Mouse (Mus musculus) hindbrain, embryonic 16.5 days (tissue): ENCODE measurements around the gene Baz2b. TPM values are rescaled to one million over a fixed set of nuclear protein-coding genes. Genes with fewer than 3 reads are reported as not detected.

Source experiments
- ATAC-seq: fragments of 200-750 bp; cut with Nextera tagmentation; 2 replicates; pipeline ENCODE4 v1.8.0; 2017; ENCODE audit warnings: moderate TSS enrichment, moderate library complexity
- H3K27ac ChIP-seq: fragments of 300-500 bp; sonication (generic); 2 replicates; pipeline ENCODE4 v1.5.1; 2014; ENCODE audit warnings: low read depth, mild to moderate bottlenecking, control low read depth, low read length, moderate library complexity
- H3K27me3 ChIP-seq: fragments of 300-500 bp; sonication (generic); replicated peaks from 2 replicates; pipeline ENCODE4 v1.6.1; 2014; ENCODE audit warnings: low read length; ENCODE audit not compliant: control insufficient read depth, insufficient read depth
- H3K36me3 ChIP-seq: fragments of 300-500 bp; sonication (generic); 2 replicates; pipeline ENCODE4 v1.6.1; 2014; ENCODE audit warnings: mild to moderate bottlenecking, low read length, moderate library complexity, mixed read lengths; ENCODE audit not compliant: control insufficient read depth, insufficient read depth
- H3K4me1 ChIP-seq: fragments of 300-500 bp; sonication (generic); 2 replicates; pipeline ENCODE4 v1.6.1; 2014; ENCODE audit warnings: low read depth, low read length; ENCODE audit not compliant: control insufficient read depth, insufficient read depth
- H3K4me2 ChIP-seq: fragments of 300-500 bp; sonication (generic); 2 replicates; pipeline ENCODE4 v1.6.1; 2014; ENCODE audit warnings: mild to moderate bottlenecking, low read length, control low read depth, moderate library complexity
- H3K4me3 ChIP-seq: fragments of 300-500 bp; sonication (generic); 2 replicates; pipeline ENCODE4 v1.5.1; 2014; ENCODE audit warnings: mild to moderate bottlenecking, low read length, control low read depth, moderate library complexity
- H3K9ac ChIP-seq: fragments of 300-500 bp; sonication (generic); 2 replicates; pipeline ENCODE4 v1.6.1; 2014; ENCODE audit warnings: low read depth, mild to moderate bottlenecking, control low read depth, low read length, moderate library complexity
- H3K9me3 ChIP-seq: fragments of 300-500 bp; sonication (generic); 2 replicates; pipeline ENCODE4 v1.6.1; 2014; ENCODE audit warnings: mild to moderate bottlenecking, low read length, moderate library complexity; ENCODE audit not compliant: control insufficient read depth
- WGBS: fragments of 180-500 bp; shearing (Covaris S2); extraction: QIAGEN DNeasy Blood & Tissue Kit; methylation state at CpG from one replicate; pipeline ENCODE4 v1.1.7; 2014; 5-methylcytosine and 5-hydroxymethylcytosine counted together
- polyA plus RNA-seq: library from polyadenylated mRNA; unstranded; fragments of >200 nt; fragmentation: Nextera tagmentation; extraction: Ambion mirVana; gene quantifications from 2 replicates; pipeline ENCODE4 v1.2.1, GENCODE M21; 2015

Gene Baz2b
- polyA plus RNA-seq, 1 experiment from 2014 or later: 72.8 TPM

GRCm38 (mm10) chr2:60205795-60206194 lies 3.8 kb downstream of the Baz2b start:
- H3K9ac ChIP-seq: no peak overlapping the region
- no peak overlapping the region for H3K4me3 ChIP-seq
- no peak for ATAC-seq
- no peaks in the 10 kb centered on the region for H3K27me3 ChIP-seq
- 46% methylated on average over 6 of the region's 6 CpGs for WGBS
- H3K27ac ChIP-seq: no peak overlapping the region
- H3K36me3 ChIP-seq: peaks cover 5% of the 10 kb centered on the region; the same call in 1 of the 2 replicates
- H3K4me2 ChIP-seq: no peak overlapping the region
- no peaks in the 10 kb centered on the region for H3K9me3 ChIP-seq
- H3K4me1 ChIP-seq: peaks cover 4% of the 10 kb centered on the region

GRCm38 (mm10) chr2:60204162-60204561 lies 5.5 kb downstream of the Baz2b start:
- Histone ChIP-seq H3K4me2 (no peak overlapping the region), H3K4me1 (peaks cover 3% of the 10 kb centered on the region), H3K36me3 (peaks cover 5% of the 10 kb centered on the region; the same call in 1 of the 2 replicates), H3K27me3 (no peaks in the 10 kb centered on the region), H3K9ac (no peak overlapping the region), H3K4me3 (no peak overlapping the region), H3K27ac (no peak overlapping the region), H3K9me3 (no peaks in the 10 kb centered on the region)
- 91% methylated on average over 6 of the region's 6 CpGs for WGBS
- ATAC-seq: no peak

GRCm38 (mm10) chr2:60203733-60204132 lies 5.9 kb downstream of the Baz2b start:
- WGBS: 96% methylated on average over 4 of the region's 4 CpGs
- ATAC-seq: no peak

GRCm38 (mm10) chr2:60202900-60203530 lies 6.6 kb downstream of the Baz2b start:
- Histone ChIP-seq H3K4me1 (no peaks in the 10 kb centered on the region; the same call in 1 of the 2 replicates), H3K27me3 (no peaks in the 10 kb centered on the region), H3K27ac (no peak overlapping the region), H3K4me2 (no peak overlapping the region), H3K9me3 (no peaks in the 10 kb centered on the region), H3K36me3 (peaks cover 5% of the 10 kb centered on the region; the same call in 1 of the 2 replicates), H3K4me3 (no peak overlapping the region), H3K9ac (no peak overlapping the region)
- WGBS: 89% methylated on average over 8 of the region's 8 CpGs
- ATAC-seq: no peak

More at GRCm38 (mm10) chr2:60203733-60204132, 5.9 kb downstream of the Baz2b start:
- H3K4me3 ChIP-seq: no peak overlapping the region
- peaks cover 5% of the 10 kb centered on the region; the same call in 1 of the 2 replicates for H3K36me3 ChIP-seq
- H3K9me3 ChIP-seq: no peaks in the 10 kb centered on the region
- no peak overlapping the region for H3K4me2 ChIP-seq
- no peak overlapping the region for H3K27ac ChIP-seq
- no peak overlapping the region for H3K9ac ChIP-seq
- peaks cover 3% of the 10 kb centered on the region for H3K4me1 ChIP-seq
- no peaks in the 10 kb centered on the region for H3K27me3 ChIP-seq

- Histone ChIP-seq H3K27ac (no peak overlapping the region), H3K27me3 (no peaks in the 10 kb centered on the region), H3K9ac (no peak overlapping the region), H3K4me3 (no peak overlapping the region), H3K36me3 (peaks cover 5% of the 10 kb centered on the region; the same call in 1 of the 2 replicates), H3K4me2 (no peak overlapping the region), H3K9me3 (no peaks in the 10 kb centered on the region), H3K4me1 (no peaks in the 10 kb centered on the region)
- no peak for ATAC-seq
- WGBS: 59% methylated on average over 8 of the region's 8 CpGs
Measured at GRCm38 (mm10) chr2:60200667-60201066, 9.0 kb downstream of the Baz2b start.

- ATAC-seq: no peak
- Histone ChIP-seq H3K36me3 (peaks cover 5% of the 10 kb centered on the region; the same call in 1 of the 2 replicates), H3K4me1 (no peaks in the 10 kb centered on the region), H3K27me3 (no peaks in the 10 kb centered on the region), H3K4me2 (no peak overlapping the region), H3K9ac (no peak overlapping the region), H3K9me3 (no peaks in the 10 kb centered on the region), H3K4me3 (no peak overlapping the region), H3K27ac (no peak overlapping the region)
- 90% methylated on average over 5 of the region's 5 CpGs for WGBS
Measured at GRCm38 (mm10) chr2:60200051-60200562, 9.5 kb downstream of the Baz2b start.

GRCm38 (mm10) chr2:60196841-60197240 lies 12.8 kb downstream of the Baz2b start:
- H3K27me3 ChIP-seq: no peaks in the 10 kb centered on the region
- H3K36me3 ChIP-seq: no peaks in the 10 kb centered on the region
- no peak for ATAC-seq
- no peaks in the 10 kb centered on the region for H3K9me3 ChIP-seq
- H3K4me3 ChIP-seq: no peak overlapping the region
- 78% methylated on average over 1 of the region's 1 CpGs for WGBS
- no peak overlapping the region for H3K27ac ChIP-seq
- no peak overlapping the region for H3K4me2 ChIP-seq
- no peak overlapping the region for H3K9ac ChIP-seq
- no peaks in the 10 kb centered on the region for H3K4me1 ChIP-seq

- no peak overlapping the region for H3K4me3 ChIP-seq
- WGBS: 61% methylated on average over 2 of the region's 2 CpGs
- no peak overlapping the region for H3K4me2 ChIP-seq
- no peak for ATAC-seq
- no peaks in the 10 kb centered on the region for H3K9me3 ChIP-seq
- H3K36me3 ChIP-seq: no peaks in the 10 kb centered on the region
- no peak overlapping the region for H3K27ac ChIP-seq
- no peaks in the 10 kb centered on the region for H3K27me3 ChIP-seq
- no peaks in the 10 kb centered on the region for H3K4me1 ChIP-seq
- H3K9ac ChIP-seq: no peak overlapping the region
Measured at GRCm38 (mm10) chr2:60181696-60182095, 27.9 kb downstream of the Baz2b start.

- no peak overlapping the region for H3K4me2 ChIP-seq
- H3K36me3 ChIP-seq: no peaks in the 10 kb centered on the region
- WGBS: 81% methylated on average over 3 of the region's 3 CpGs
- no peak for ATAC-seq
- H3K4me3 ChIP-seq: no peak overlapping the region
- H3K27ac ChIP-seq: no peak overlapping the region
- H3K9me3 ChIP-seq: no peaks in the 10 kb centered on the region
- no peaks in the 10 kb centered on the region for H3K4me1 ChIP-seq
- H3K9ac ChIP-seq: no peak overlapping the region
- H3K27me3 ChIP-seq: no peaks in the 10 kb centered on the region
Measured at GRCm38 (mm10) chr2:60177490-60177889, 32.1 kb downstream of the Baz2b start.
